Mouse (Mus musculus): ENCODE measurements around the gene Wnt11. TPM values are rescaled to one million over a fixed set of nuclear protein-coding genes. Genes with fewer than 3 reads are reported as not detected.

Wnt11 gene
- total RNA-seq, 2 experiments from 2014 or later, result 2.5 to 2.6 TPM

- intact Hi-C loops (cut with DNase I), result no loop called here
- DNase-seq, result peak in 1 of 2 experiments; percentile 37
Measured at GRCm38 (mm10) chr7:98862994-98863393, 28.1 kb downstream of the Wnt11 start.

DNA sequence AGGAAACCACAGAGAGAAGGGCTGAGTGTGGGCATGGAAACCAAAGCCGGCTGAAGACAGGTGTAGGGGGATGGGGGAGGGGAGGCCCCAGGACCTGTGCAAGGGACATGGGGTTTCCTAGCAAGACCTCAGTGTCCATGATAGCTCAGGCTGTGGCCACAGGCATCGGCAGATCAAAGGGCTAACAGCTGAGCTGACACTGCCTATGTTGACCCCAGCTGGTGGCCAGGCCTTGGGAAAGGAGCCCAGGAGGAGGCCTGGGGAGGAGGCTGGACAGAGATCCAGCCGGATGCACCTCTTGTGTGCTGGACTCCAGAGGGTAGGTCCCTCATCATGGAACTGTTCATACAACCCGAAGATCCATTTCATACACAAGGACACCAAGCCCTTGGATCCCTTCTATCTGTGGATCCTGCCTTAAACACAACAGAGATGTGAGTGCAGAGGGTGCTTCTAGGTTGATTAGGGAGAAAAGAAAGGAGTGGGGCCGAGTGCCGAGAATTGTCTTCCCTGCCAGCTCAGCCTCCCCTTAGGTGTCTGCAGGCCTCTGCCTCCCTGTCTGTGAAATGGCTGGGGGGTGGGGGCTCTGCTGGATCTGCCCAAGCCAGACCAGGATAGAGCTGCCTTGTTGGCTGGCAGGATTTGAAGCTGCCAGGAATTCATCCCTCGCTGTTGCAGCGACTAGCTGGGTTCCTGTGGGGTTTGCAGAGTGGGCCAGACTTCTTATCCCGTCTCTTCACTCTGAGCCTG lies 29.2 kb downstream of the Wnt11 start:
- intact Hi-C loops (cut with DNase I), result no loop called here

GRCm38 (mm10) chr7:98867053-98867793 lies 32.3 kb downstream of the Wnt11 start:
- intact Hi-C loops (cut with DNase I), result no loop called here
- DNase-seq, result no peak

More for the DNA sequence above, 29.2 kb downstream of the Wnt11 start:
- DNase-seq, result peak; percentile 38 to 55

DNA sequence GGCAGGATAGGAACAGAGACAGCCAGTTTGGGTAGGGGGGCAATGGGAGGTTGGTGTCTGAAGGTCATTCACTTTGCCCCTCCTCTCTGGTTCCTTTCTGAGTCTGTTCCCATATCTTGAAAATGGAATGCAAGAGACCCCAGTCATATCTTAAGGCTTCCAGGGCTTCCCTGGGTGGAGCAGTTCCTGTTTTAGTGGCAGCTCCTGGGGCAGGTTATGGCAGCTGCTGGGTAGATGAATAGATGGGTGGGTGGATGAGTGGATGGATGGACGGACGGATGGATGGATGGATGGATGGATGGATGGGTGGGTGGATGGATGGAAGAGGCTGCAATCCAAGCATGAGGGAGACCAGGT lies 32.9 kb downstream of the Wnt11 start:
- intact Hi-C loops (cut with DNase I), result no loop called here
- DNase-seq, result no peak

DNA sequence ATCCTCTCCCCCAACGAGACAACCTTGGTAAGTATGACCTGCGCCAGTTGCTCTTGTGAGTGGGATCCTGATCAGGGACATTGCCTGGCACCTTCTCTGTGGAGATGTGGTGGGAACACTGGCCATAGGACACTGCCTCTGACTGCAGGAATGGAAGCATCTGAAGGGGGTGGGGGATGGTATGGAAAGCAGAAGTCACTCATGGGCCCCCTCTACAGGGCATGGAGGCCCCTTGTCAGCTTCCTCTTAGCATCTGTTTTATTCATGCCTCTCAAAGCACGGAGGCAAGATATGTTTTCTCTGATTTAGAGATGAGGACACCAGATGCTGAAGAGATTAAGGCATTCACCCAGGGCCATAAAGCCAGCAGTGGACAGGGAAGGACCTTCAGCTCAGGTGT lies 34.2 kb downstream of the Wnt11 start:
- no peak for DNase-seq
- intact Hi-C loops (cut with DNase I), result no loop called here

DNA sequence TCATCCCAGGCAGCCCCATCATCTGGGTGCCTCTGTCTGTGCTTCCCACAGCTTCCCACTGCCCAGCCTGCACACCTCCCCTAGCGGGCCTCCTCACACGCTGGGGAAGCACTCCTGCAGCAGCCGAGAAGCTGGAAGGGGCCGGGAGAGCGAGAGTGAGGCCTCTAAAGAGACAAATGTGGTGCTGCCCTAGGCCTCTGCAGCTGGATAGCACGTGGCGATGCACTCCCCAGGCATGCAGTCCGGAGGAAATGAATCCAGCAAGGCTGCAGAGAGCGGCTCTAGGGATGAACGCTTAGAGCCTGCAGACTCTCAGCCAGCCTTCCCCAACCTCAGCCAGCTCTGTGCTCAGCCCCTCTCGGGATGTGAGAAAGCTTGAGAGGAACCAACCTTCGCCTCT lies 35.9 kb downstream of the Wnt11 start:
- intact Hi-C loops (cut with DNase I), result no loop called here
- DNase-seq, result peak in 1 of 2 experiments; percentile 45

DNA sequence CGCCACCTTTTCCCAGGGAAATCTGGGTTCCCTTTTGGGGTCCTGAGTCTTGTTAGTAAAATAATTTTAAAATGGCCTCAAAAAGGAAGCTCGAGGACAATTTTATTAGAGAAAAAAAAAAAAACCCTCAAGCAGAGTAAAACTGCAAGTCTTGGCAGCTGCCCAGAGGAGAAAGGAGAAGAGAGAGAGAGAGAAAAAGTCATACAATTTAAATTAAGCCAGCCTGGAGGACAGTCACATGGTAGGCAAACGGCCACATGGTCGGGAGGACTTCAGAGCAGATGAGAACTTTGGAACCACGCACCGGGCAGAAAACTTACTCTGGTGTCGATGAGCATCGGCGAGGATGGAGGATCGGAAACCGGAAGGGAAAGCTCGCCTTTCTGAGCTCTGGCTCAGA lies 37.0 kb downstream of the Wnt11 start:
- DNase-seq, result no peak
- intact Hi-C loops (cut with DNase I), result loop anchor here (2.0 kb wide), 1 partner anchor 33 kb away; no protein-coding TSS in a partner anchor

DNA sequence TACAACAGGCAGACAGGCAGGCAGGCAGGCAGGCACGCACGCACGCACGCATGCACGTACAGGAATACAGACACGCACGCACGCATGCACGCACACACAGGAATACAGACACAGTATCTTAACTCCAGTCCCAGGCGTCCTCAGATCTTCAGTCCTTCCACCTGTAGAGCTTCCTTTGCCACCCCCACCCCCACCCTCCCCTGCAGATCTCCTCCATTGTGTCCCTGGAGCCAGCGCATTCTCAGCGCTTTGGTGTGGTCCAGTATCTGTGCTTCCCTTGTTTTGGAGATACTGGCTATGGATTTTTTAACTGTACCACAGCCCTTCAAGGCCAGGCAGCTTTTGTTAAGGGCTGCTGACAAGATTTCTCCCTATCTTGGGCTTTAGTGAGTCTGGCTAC lies 38.4 kb downstream of the Wnt11 start:
- intact Hi-C loops (cut with DNase I), result loop anchor here (2.0 kb wide), 1 partner anchor 35 kb away; no protein-coding TSS in a partner anchor

DNA sequence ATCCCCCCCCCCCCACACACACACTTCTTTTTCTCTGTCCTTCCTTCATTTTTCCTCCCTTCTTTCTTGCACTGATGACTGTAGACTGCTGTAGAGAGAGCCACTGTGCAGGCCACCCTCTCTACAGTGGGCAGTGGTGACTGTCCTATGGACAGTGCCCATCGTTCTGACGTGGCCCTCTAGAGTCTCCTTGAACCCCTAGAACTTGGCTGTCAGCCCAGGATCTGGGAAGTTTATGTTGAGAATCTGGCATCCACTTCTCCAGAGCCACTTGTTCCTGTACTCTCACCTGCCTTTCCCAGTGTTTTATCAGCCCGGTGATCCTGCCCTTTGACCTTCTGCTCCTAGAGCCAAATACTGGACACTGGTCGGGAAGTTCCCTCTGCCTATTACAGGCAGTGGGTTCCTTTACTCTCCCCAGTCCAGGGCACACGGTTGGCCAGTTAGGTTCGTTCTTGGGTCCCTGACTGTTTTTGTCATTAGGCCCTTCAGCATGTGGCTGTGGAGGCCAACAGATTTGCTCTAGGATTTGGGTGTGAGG lies 39.6 kb downstream of the Wnt11 start:
- intact Hi-C loops (cut with DNase I), result no loop called here
- no peak for DNase-seq

More for the DNA sequence above, 38.4 kb downstream of the Wnt11 start:
- DNase-seq, result no peak

DNA sequence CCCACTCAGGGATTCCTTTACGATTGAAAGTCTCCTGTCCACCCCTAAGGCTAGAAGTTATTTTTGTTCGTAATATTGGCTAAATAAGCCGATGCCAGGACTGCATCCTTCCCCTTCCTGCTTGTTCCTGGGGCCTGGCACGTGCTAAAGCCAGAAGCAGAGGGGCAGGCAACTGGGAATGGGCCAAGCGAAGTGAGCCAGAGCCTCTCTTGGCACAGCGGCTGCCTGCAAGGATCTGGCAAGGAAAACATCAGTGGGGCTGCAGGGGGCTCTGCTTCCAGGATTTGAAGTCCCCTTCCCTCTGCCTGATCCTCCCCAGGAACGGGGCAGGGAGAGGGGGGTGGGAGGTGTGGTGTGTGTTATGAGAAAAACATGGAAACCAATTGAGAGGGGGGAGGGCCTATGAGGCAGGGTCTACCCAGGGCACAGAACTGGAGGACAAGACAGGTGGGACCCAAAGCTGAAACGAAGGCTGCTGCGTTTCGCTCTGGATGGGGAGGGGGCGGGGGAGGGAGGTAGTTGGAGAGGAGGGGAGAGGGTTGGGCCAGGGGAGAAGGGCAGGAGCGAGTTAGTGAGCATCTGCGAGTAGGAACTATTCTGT lies 40.6 kb downstream of the Wnt11 start:
- intact Hi-C loops (cut with DNase I), result no loop called here
- peak in 1 of 2 experiments; percentile 54 for DNase-seq

- DNase-seq, result no peak
- intact Hi-C loops (cut with DNase I), result no loop called here
Measured at GRCm38 (mm10) chr7:98876119-98876518, 41.2 kb downstream of the Wnt11 start.

GRCm38 (mm10) chr7:98879176-98879575 lies 44.3 kb downstream of the Wnt11 start:
- intact Hi-C loops (cut with DNase I), result no loop called here
- DNase-seq, result no peak

- no peak for DNase-seq
- intact Hi-C loops (cut with DNase I), result no loop called here
Measured at GRCm38 (mm10) chr7:98881887-98882286, 47.0 kb downstream of the Wnt11 start.

- DNase-seq, result no peak
- intact Hi-C loops (cut with DNase I), result no loop called here
Measured at GRCm38 (mm10) chr7:98887811-98888261, 52.9 kb downstream of the Wnt11 start.

GRCm38 (mm10) chr7:98888810-98889209 lies 53.9 kb downstream of the Wnt11 start:
- intact Hi-C loops (cut with DNase I), result no loop called here
- no peak for DNase-seq

- no peak for DNase-seq
- intact Hi-C loops (cut with DNase I), result no loop called here
Measured at GRCm38 (mm10) chr7:98889211-98889610, 54.3 kb downstream of the Wnt11 start.

DNA sequence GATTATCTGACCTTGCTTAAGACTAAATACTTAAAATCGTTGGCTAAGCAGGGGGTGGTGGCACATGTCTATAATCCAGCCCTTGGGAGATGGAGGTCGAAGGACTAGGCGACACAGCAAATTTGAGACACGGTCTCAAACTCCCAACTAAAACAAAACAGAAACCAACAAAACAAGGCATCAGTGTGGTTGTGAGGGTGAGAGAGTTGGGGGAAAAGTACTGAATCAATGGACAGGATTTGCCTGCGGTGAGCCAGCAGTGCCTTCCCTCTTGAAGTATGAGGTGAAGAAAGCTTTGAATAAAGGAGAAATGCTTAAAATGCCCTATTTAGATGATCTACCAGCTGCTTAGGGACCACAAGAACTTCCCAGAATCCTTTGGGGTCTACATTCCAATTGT lies 58.2 kb downstream of the Wnt11 start:
- intact Hi-C loops (cut with DNase I), result no loop called here
- DNase-seq, result no peak

GRCm38 (mm10) chr7:98894305-98894704 lies 59.4 kb downstream of the Wnt11 start:
- intact Hi-C loops (cut with DNase I), result no loop called here

DNA sequence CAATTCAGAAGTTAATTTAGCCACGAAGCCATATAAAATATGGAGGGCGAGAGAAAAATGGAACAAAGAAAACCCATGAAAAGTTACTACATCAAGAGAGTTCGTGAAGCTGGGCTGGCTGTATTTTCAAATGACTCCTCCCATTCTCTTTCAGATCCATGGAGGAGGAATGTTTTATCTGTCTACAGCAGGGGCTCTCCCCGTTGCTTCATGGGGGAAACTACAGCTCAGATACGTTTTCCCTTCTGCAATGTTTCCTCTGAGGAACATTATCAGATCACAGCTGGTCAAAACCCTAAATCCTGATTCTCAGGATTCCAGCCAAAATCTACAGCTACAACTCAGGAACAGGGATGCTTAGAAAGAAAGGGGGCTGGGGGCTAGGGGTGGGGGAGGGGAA lies 59.9 kb downstream of the Wnt11 start:
- no peak for DNase-seq
- intact Hi-C loops (cut with DNase I), result loop anchor here (5.0 kb wide), 1 partner anchor 183 kb away; no protein-coding TSS in a partner anchor

More at GRCm38 (mm10) chr7:98894305-98894704, 59.4 kb downstream of the Wnt11 start:
- DNase-seq, result no peak

GRCm38 (mm10) chr7:98895501-98896095 lies 60.7 kb downstream of the Wnt11 start:
- DNase-seq, result no peak
- intact Hi-C loops (cut with DNase I), result loop anchor here (5.0 kb wide), 1 partner anchor 182 kb away; no protein-coding TSS in a partner anchor

- intact Hi-C loops (cut with DNase I), result loop anchor here (5.0 kb wide), 1 partner anchor 180 kb away; no protein-coding TSS in a partner anchor
- no peak for DNase-seq
Measured at GRCm38 (mm10) chr7:98897323-98897722, 62.4 kb downstream of the Wnt11 start.
